10 mouse cellular contexts compared by ENCODE assay signal in the genomic region with DNA sequence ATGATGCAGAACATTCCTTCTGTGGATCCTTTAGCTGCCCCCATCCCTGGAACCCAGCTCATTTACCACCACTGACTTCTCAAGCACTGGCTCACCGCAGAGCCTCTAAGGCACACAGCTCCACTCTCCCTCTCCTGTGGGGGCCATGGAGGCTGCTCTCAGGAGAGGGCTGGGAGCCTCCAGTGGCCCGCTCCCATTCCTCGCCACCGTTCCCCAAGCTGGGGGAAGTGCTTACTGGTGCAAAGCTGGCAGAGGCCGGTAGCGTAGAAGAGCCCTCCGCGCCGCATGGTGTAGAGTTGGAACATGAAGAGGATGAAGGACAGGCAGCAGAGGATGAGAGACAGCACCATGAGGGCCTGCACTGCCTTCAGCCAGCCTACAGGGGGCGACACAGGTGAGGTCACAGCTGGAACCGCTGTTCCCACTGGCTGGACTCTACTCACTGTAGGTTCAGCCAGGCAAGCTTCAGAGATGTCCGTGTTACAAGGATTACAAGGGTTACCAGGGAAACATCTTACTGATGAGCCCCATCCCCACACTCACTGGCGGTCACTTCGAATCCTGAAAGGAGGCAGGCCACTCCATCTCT. TPM values are rescaled to one million over a fixed set of nuclear protein-coding genes. Genes with fewer than 3 reads are reported as not detected.
DNase-seq lines count a peak whose midpoint lies in the region; ATAC-seq and TF ChIP-seq lines count a peak whose summit lies in the region.
"Had no signal": no experiment of that assay in that cellular context is flagged by ENCODE, and none has a peak within 500 bp of the region (broad histone marks: within the 10 kb centered on the region; RNA-seq: fewer than 3 reads in every experiment).

No protein-coding gene starts in this region.

- H3K36me3 ChIP-seq in liver, embryonic 11.5 days (ENCODE audit: control insufficient read depth, insufficient read depth, low read length), result peaks cover 3% of the 10 kb centered on the region; the same call in 1 of the 2 replicates

- 76% methylated on average over 14 of the region's 14 CpGs for WGBS in liver, embryonic 11.5 days

- peak overlapping the region; percentile 82 for H3K4me3 ChIP-seq in bone marrow macrophage, adult 2 months (ENCODE audit: insufficient read depth, low read length)
- no peak overlapping the region for H3K4me3 ChIP-seq in liver, embryonic 11.5 days (ENCODE audit: low read depth, low read length)

- no peak for ATAC-seq in liver, embryonic 11.5 days (replicated peaks; ENCODE audit: low FRiP score)

- no peaks in the 10 kb centered on the region for H3K9me3 ChIP-seq in liver, embryonic 11.5 days (ENCODE audit: control insufficient read depth, low read length)

- H3K27me3 ChIP-seq in liver, embryonic 11.5 days (replicated peaks; ENCODE audit: control insufficient read depth, insufficient read depth, low read length), result no peaks in the 10 kb centered on the region

- 0 out of 2 replicates have a peak overlapping the region, but pooled peaks have one; percentile 8 for H3K9ac ChIP-seq in liver, embryonic 11.5 days (ENCODE audit: low read depth, low read length)

- no peak for TF ChIP-seq POLR2A in bone marrow macrophage, adult 2 months (IDR thresholded peaks at IDR 0.05; ENCODE audit: borderline replicate concordance, low read depth, low read length)

- H3K27ac ChIP-seq in bone marrow macrophage, adult 2 months (ENCODE audit: insufficient read depth, low read depth, low read length), result no peak overlapping the region
- no peak overlapping the region for H3K27ac ChIP-seq in liver, embryonic 11.5 days (ENCODE audit: low read depth, low read length)

- peak; percentile 22 to 41 for DNase-seq in heart, adult 18-20 months
- no peak for DNase-seq in heart, adult 8-10 months (ENCODE audit: low spot score)
- DNase-seq in 3T3-L1 (ENCODE audit: low read depth, low spot score) (peak; percentile 20), adipocyte (ENCODE audit: low spot score) (no peak)
- no peak for DNase-seq in liver, embryonic 11.5 days (ENCODE audit: low spot score)
- no peak for DNase-seq in cerebellum, adult 11 months
- no peak for DNase-seq in urinary bladder, adult 2 months (ENCODE audit: low spot score)

- H3K4me2 ChIP-seq in liver, embryonic 11.5 days, result peak overlapping the region; percentile 83

- peaks cover 26% of the 10 kb centered on the region for H3K4me1 ChIP-seq in bone marrow macrophage, adult 2 months (ENCODE audit: control insufficient read depth, insufficient read depth, low read length)
- H3K4me1 ChIP-seq in liver, embryonic 11.5 days (replicated peaks; ENCODE audit: control insufficient read depth, insufficient read depth, low read length), result peaks cover 53% of the 10 kb centered on the region

- TF ChIP-seq CTCF in bone marrow macrophage, adult 2 months (IDR thresholded peaks at IDR 0.05; ENCODE audit: low read depth, low read length), result peak; percentile 62

RNA-seq across cellular contexts. Expression of a gene that starts 2.0 kb away (rescaled TPM):
- 10 to 100 TPM; 19.1 to 25.0 TPM for total RNA-seq in heart, adult 18-20 months (2021)
- total RNA-seq in heart, adult 8-10 months (2022), result 10 to 100 TPM; 17.3 to 24.6 (median 22.3) TPM
- 635 and 697 TPM in 2 replicates for polyA plus RNA-seq in bone marrow macrophage, adult 2 months (2012; ENCODE audit: insufficient read depth, insufficient read length, missing spikeins)
- 91.8 and 99.6 TPM in 2 replicates for polyA plus RNA-seq in liver, embryonic 11.5 days (2014; fragmentation: Nextera tagmentation; extraction: Ambion mirVana)
- 213 and 219 TPM in 2 replicates for polyA plus RNA-seq in urinary bladder, adult 2 months (2012; rRNA removed)

RNA-seq across cellular contexts. Expression of a gene that starts 4.7 kb away (rescaled TPM):
- 1 to 10 TPM in 1 of 2 experiments, under 1 TPM in 1; 0.89 to 1.3 TPM for total RNA-seq in heart, adult 18-20 months (2021)
- total RNA-seq in heart, adult 8-10 months (2022), result 1 to 10 TPM in 3 of 4 experiments, under 1 TPM in 1; 0.66 to 1.4 (median 1.2) TPM
- polyA plus RNA-seq in bone marrow macrophage, adult 2 months (2012; ENCODE audit: insufficient read depth, insufficient read length, missing spikeins), result 3.2 and 3.9 TPM in 2 replicates
- 2.4 and 4.3 TPM in 2 replicates for polyA plus RNA-seq in liver, embryonic 11.5 days (2014; fragmentation: Nextera tagmentation; extraction: Ambion mirVana)
- 3.4 and 3.5 TPM in 2 replicates for polyA plus RNA-seq in urinary bladder, adult 2 months (2012; rRNA removed)

RNA-seq across cellular contexts. Expression of a gene that starts 22.4 kb away (rescaled TPM):
- 100 to 1,000 TPM; 124 to 125 TPM for total RNA-seq in heart, adult 18-20 months (2021)
- total RNA-seq in heart, adult 8-10 months (2022), result 100 to 1,000 TPM; 115 to 143 (median 126) TPM
- 15.1 and 18.9 TPM in 2 replicates for polyA plus RNA-seq in bone marrow macrophage, adult 2 months (2012; ENCODE audit: insufficient read depth, insufficient read length, missing spikeins)
- 4.0 and 5.8 TPM in 2 replicates for polyA plus RNA-seq in liver, embryonic 11.5 days (2014; fragmentation: Nextera tagmentation; extraction: Ambion mirVana)
- polyA plus RNA-seq in urinary bladder, adult 2 months (2012; rRNA removed), result 23.7 and 24.3 TPM in 2 replicates

RNA-seq across cellular contexts. Expression of a gene that starts 22.7 kb away (rescaled TPM):
- not detected for total RNA-seq in heart, adult 18-20 months (2021)
- total RNA-seq in heart, adult 8-10 months (2022), result not detected
- 1.1 TPM in 1 of 2 replicates, not detected in the other for polyA plus RNA-seq in bone marrow macrophage, adult 2 months (2012; ENCODE audit: insufficient read depth, insufficient read length, missing spikeins)
- polyA plus RNA-seq in liver, embryonic 11.5 days (2014; fragmentation: Nextera tagmentation; extraction: Ambion mirVana), result 1.0 and 1.3 TPM in 2 replicates
- polyA plus RNA-seq in urinary bladder, adult 2 months (2012; rRNA removed), result 0.10 TPM in 1 of 2 replicates, not detected in the other
- total RNA-seq: adrenal gland, adult 18-20 months; heart, postnatal 36 days had no signal

RNA-seq across cellular contexts. Expression of a gene that starts 41.0 kb away (rescaled TPM):
- 1 to 10 TPM; 1.4 to 1.5 TPM for total RNA-seq in heart, adult 18-20 months (2021)
- total RNA-seq in heart, adult 8-10 months (2022), result 1 to 10 TPM; 1.1 to 2.2 (median 1.3) TPM
- 0.24 and 0.34 TPM in 2 replicates for polyA plus RNA-seq in bone marrow macrophage, adult 2 months (2012; ENCODE audit: insufficient read depth, insufficient read length, missing spikeins)
- polyA plus RNA-seq in liver, embryonic 11.5 days (2014; fragmentation: Nextera tagmentation; extraction: Ambion mirVana), result 0.13 and 0.23 TPM in 2 replicates
- polyA plus RNA-seq in urinary bladder, adult 2 months (2012; rRNA removed), result 1.6 and 2.4 TPM in 2 replicates

Comparison
In these comparisons a context has a peak if more than half of its experiments do, and no peak if none do; other contexts are left out.
1. DNase-seq: peak in heart, adult 18-20 months (2 of 2) and 3T3-L1 (single experiment); none in heart, adult 8-10 months (single experiment), liver, embryonic 11.5 days (single experiment), adipocyte (single experiment), cerebellum, adult 11 months (single experiment) and urinary bladder, adult 2 months (single experiment).